ENCODE assay signal across 35 mouse cellular contexts in genomic region chr9:121623235-121623634, GRCm38 (mm10). TPM values are rescaled to one million over a fixed set of nuclear protein-coding genes. Genes with fewer than 3 reads are reported as not detected.
"Had no signal": no experiment of that assay in that cellular context is flagged by ENCODE, and none has a peak within 500 bp of the region (broad histone marks: within the 10 kb centered on the region; RNA-seq: fewer than 3 reads in every experiment).

No protein-coding gene starts in this region.

- H3K27ac ChIP-seq: embryonic facial prominence, embryonic 10.5 days; embryonic facial prominence, embryonic 12.5 days; embryonic facial prominence, embryonic 13.5 days; embryonic facial prominence, embryonic 15.5 days; forebrain, embryonic 10.5 days; forebrain, embryonic 12.5 days; forebrain, embryonic 13.5 days; forebrain, embryonic 15.5 days; gastrocnemius, adult 2 months; heart, adult 2 months had no signal

- H3K9me3 ChIP-seq: embryonic facial prominence, embryonic 10.5 days; embryonic facial prominence, embryonic 12.5 days; embryonic facial prominence, embryonic 13.5 days; embryonic facial prominence, embryonic 15.5 days; forebrain, embryonic 10.5 days; forebrain, embryonic 12.5 days; forebrain, embryonic 13.5 days; forebrain, embryonic 15.5 days had no signal

- H3K27me3 ChIP-seq: embryonic facial prominence, embryonic 12.5 days; embryonic facial prominence, embryonic 13.5 days; embryonic facial prominence, embryonic 15.5 days; forebrain, embryonic 13.5 days; forebrain, embryonic 15.5 days had no signal

- H3K4me2 ChIP-seq: embryonic facial prominence, embryonic 12.5 days; embryonic facial prominence, embryonic 13.5 days; embryonic facial prominence, embryonic 15.5 days; forebrain, embryonic 12.5 days; forebrain, embryonic 13.5 days; forebrain, embryonic 15.5 days had no signal

- H3K4me3 ChIP-seq: embryonic facial prominence, embryonic 10.5 days; embryonic facial prominence, embryonic 12.5 days; embryonic facial prominence, embryonic 13.5 days; embryonic facial prominence, embryonic 15.5 days; erythroblast, embryonic 14.5 days; forebrain, embryonic 10.5 days; forebrain, embryonic 12.5 days; forebrain, embryonic 13.5 days; forebrain, embryonic 15.5 days; gastrocnemius, adult 2 months; heart, adult 2 months had no signal

- DNase-seq: cerebellum, adult 8-10 months; cerebellum, adult 9-10 months; cerebellum, adult 9-11 months; cerebellum, postnatal 10 days; cerebellum, postnatal 14 days; cerebellum, postnatal 25 days; cerebellum, postnatal 36 days; embryo, embryonic 11 days; forebrain, postnatal 0 days; gastrocnemius, adult 2 months; gastrocnemius, postnatal 10 days; gastrocnemius, postnatal 14 days; gastrocnemius, postnatal 25 days; gastrocnemius, postnatal 36 days; heart, adult 11 months; heart, adult 18-20 months; heart, adult 2 months had no signal

- H3K9ac ChIP-seq: embryonic facial prominence, embryonic 12.5 days; embryonic facial prominence, embryonic 13.5 days; embryonic facial prominence, embryonic 15.5 days; forebrain, embryonic 12.5 days; forebrain, embryonic 13.5 days; forebrain, embryonic 15.5 days; forebrain, postnatal 0 days had no signal

- H3K4me1 ChIP-seq: embryonic facial prominence, embryonic 12.5 days; embryonic facial prominence, embryonic 15.5 days; forebrain, embryonic 10.5 days; forebrain, embryonic 12.5 days; forebrain, embryonic 13.5 days; forebrain, embryonic 15.5 days had no signal

- H3K36me3 ChIP-seq: embryonic facial prominence, embryonic 10.5 days; embryonic facial prominence, embryonic 12.5 days; embryonic facial prominence, embryonic 13.5 days; embryonic facial prominence, embryonic 15.5 days; forebrain, embryonic 10.5 days; forebrain, embryonic 12.5 days; forebrain, embryonic 15.5 days had no signal

- ATAC-seq: forebrain, embryonic 13.5 days; forebrain, embryonic 14.5 days; forebrain, embryonic 15.5 days; forebrain, embryonic 16.5 days; forebrain, postnatal 0 days had no signal

RNA-seq across cellular contexts. Expression of gene Lyzl4, which starts 18.7 kb away (rescaled TPM):
- total RNA-seq: common myeloid progenitor, adult 5-6 weeks; forebrain, postnatal 0 days; gastrocnemius, adult 18-20 months; gastrocnemius, adult 2 months; gastrocnemius, adult 8-10 months; gastrocnemius, postnatal 25 days; gastrocnemius, postnatal 36 days; granulocyte monocyte progenitor cell, adult 5-6 weeks; heart, adult 18-20 months; heart, adult 2 months; heart, adult 8-10 months had no signal
- polyA plus RNA-seq: embryonic facial prominence, embryonic 10.5 days; embryonic facial prominence, embryonic 11.5 days; erythroblast, embryonic 14.5 days; forebrain, embryonic 10.5 days; forebrain, embryonic 11.5 days; forebrain, embryonic 12.5 days; forebrain, embryonic 13.5 days; forebrain, embryonic 15.5 days; forebrain, embryonic 16.5 days; forebrain, postnatal 0 days had no signal

RNA-seq across cellular contexts. Expression of gene Vipr1, which starts 19.3 kb away (rescaled TPM):
- total RNA-seq: granulocyte monocyte progenitor cell, adult 5-6 weeks had no signal
- polyA plus RNA-seq: erythroblast, embryonic 14.5 days had no signal
